Mouse (Mus musculus) erythroblast, embryonic 14.5 days (primary cell): ENCODE results near the gene Gm10309.

Experiments
- GATA1 ChIP-seq: IDR thresholded peaks from 2 replicates; pipeline ENCODE4 v1.6.1; 2012; ENCODE audit warnings: low read length, inconsistent platforms, mixed read lengths
- TAL1 ChIP-seq: IDR thresholded peaks from 3 replicates; pipeline ENCODE4 v1.6.1; 2012; ENCODE audit warnings: low read length, inconsistent platforms, mixed read lengths

GRCm38 (mm10) chr17:86535096-86535495, 30.1 kb upstream of the Gm10309 start:
- TF ChIP-seq TAL1, result no peak
- no peak for TF ChIP-seq GATA1
